Mouse (Mus musculus): ENCODE measurements at regions not wholly inside any gene's neighbourhood (a gene's known extent, or its start where the extent isn't known, plus 50 kb on each side); places are given as distances from the start of the nearest gene placed in this dataset.

DNA sequence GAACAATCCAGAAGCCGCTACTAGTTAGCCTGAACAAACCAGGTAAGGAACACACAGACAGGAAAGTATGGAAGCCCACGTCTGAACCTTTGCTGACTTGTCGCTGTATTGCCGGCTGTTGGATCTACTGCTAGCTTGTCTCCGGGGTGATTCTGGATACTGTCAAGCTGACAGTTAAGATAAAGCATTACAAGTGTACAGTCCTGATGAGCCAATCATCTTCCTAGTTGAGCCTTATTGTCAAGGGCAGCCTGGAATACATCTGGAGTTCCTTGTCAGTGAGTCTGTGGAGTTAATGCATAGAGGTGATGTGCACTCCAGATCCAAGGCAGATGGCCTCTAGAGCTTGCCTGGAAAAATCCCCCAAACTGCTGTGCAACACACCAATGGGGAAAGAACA, 157.8 kb upstream of the Dynlrb2 start:
- no peak for TF ChIP-seq CTCF (IDR thresholded peaks at IDR 0.05; ENCODE audit: low read depth)
- TF ChIP-seq EP300 (IDR thresholded peaks at IDR 0.05; ENCODE audit: low read depth), result no peak
